Mouse (Mus musculus): ENCODE measurements around the gene Cpxm1.

DNA sequence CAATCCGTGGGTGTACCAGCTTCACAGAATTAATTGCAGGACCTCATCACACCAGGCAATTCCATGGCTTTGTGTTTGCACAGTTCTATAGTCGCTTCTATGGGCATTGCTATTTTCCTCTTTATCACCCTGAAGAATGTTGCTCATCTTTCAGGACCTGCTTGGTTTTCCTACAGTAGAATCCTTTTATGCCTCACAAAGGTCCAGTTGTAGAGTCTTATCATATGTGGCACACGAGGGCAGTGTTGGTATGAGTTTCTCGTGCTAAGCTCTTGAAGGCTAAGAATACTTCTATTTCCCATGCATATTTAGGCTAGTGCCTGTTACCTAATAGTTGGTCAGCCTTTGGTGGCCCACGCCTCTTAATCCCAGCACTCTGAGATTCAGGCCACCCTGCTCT, 27.7 kb upstream of the Cpxm1 start:
- TF ChIP-seq CTCF (IDR thresholded peaks at IDR 0.05; ENCODE audit: low read depth) (peak; percentile 45), EP300 (IDR thresholded peaks at IDR 0.05; ENCODE audit: low read depth) (no peak)

Measured in heart, postnatal 0 days (tissue).